Mouse (Mus musculus) macrophage (primary cell): ENCODE data around the gene Tex35. TPM values are rescaled to one million over a fixed set of nuclear protein-coding genes. Genes with fewer than 3 reads are reported as not detected.

ENCODE experiments used
- polyA plus RNA-seq: library from polyadenylated mRNA; stranded (reverse); fragments of 250-400 nt; gene quantifications from 3 replicates; pipeline ENCODE4 v1.2.4, GENCODE M21; 2018; ENCODE audit warnings: inconsistent platforms

Gene Tex35
- polyA plus RNA-seq, 1 experiment from 2014 or later, result not detected

Other genes with a start within 250 kb of the Tex35 start
- gene Ralgps2, start 169.1 kb downstream of the Tex35 start, polyA plus RNA-seq, result 4.7 to 8.8 TPM (median 5.8 TPM) in 3 replicates